7 mouse cellular contexts compared by ENCODE assay signal in the genomic region with DNA sequence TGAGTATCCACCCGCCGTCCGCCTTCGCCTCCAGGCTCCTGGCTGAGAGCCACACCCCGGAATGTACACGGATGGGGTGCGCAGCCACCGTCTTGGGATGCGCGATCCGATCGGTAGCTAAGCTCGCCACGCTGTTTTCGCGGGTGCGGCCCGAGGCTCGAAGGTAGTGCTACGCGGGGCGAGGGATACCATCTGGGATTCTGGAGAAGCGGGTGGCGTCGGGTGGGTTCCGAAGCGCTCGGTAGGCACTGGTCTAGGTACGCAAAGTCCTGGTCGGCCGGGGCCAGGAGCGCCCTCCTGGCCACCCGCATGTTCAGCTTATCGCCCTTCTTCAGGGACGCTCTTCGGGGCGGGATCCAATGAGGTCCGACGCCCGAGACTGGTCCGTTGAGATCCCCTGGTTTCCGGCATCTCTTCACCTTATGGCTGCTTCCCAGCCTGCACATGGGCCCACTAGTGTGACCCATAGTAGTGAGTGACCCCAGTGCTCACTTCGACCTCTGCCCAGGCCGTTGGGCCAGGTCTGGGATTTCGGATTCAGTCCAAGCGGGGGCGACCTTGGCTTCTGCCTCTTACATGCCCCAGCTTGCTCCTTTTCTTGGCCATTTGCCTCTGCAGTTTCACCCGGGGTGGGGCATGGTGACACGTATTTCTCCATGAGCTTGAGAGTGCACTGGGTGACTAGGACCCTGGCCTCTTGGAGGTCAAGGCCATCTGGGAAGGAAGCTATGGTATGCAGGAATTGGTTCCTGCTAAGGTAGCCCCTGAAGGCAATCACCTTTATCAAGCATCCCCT. TPM values are rescaled to one million over a fixed set of nuclear protein-coding genes. Genes with fewer than 3 reads are reported as not detected.
A peak's percentile ranks its signal among the peaks of the same experiment; 100 is the strongest.
DNase-seq lines count a peak whose midpoint lies in the region; ATAC-seq and TF ChIP-seq lines count a peak whose summit lies in the region.

No protein-coding gene starts in this region.

- intact Hi-C loops in left cerebral cortex, postnatal 10 days (cut with DNase I): loop anchor here (5.0 kb wide), 1 partner anchor 46 kb away; the partner anchor contains the start of gene Tmem121

- TF ChIP-seq CTCF in E14TG2a.4 (conservative IDR thresholded peaks at IDR 0.05; ENCODE audit: low read length): no peak

- peak; percentile 81 for DNase-seq in adrenal gland, adult 2 months
- DNase-seq in liver: peak; percentile 63
- DNase-seq in left cerebral cortex, postnatal 10 days (ENCODE audit: extremely low spot score in 1 of 2, low spot score in 2 of 2): no peak

- peak overlapping the region; percentile 51 for H3K9ac ChIP-seq in forebrain, embryonic 15.5 days (replicated peaks)
- H3K9ac ChIP-seq in hindbrain, embryonic 15.5 days: peak overlapping the region; percentile 81
- peak overlapping the region; percentile 65 for H3K9ac ChIP-seq in midbrain, embryonic 15.5 days

- peaks cover 24% of the 10 kb centered on the region for H3K27me3 ChIP-seq in E14TG2a.4 (ENCODE audit: insufficient read depth, low read length)
- H3K27me3 ChIP-seq in forebrain, embryonic 15.5 days: no peaks in the 10 kb centered on the region
- H3K27me3 ChIP-seq in hindbrain, embryonic 15.5 days: no peaks in the 10 kb centered on the region
- no peaks in the 10 kb centered on the region for H3K27me3 ChIP-seq in midbrain, embryonic 15.5 days (replicated peaks)

- H3K27ac ChIP-seq in forebrain, embryonic 15.5 days (replicated peaks): peak overlapping the region; percentile 89
- H3K27ac ChIP-seq in hindbrain, embryonic 15.5 days (replicated peaks): peak overlapping the region; percentile 77
- peak overlapping the region; percentile 84 for H3K27ac ChIP-seq in midbrain, embryonic 15.5 days

- peak overlapping the region; percentile 62 for H3K4me2 ChIP-seq in forebrain, embryonic 15.5 days (replicated peaks)
- H3K4me2 ChIP-seq in hindbrain, embryonic 15.5 days: peak overlapping the region; percentile 58
- H3K4me2 ChIP-seq in midbrain, embryonic 15.5 days: peak overlapping the region; percentile 62

- H3K9me3 ChIP-seq in E14TG2a.4 (ENCODE audit: low read length): no peaks in the 10 kb centered on the region
- no peaks in the 10 kb centered on the region for H3K9me3 ChIP-seq in forebrain, embryonic 15.5 days
- no peaks in the 10 kb centered on the region for H3K9me3 ChIP-seq in hindbrain, embryonic 15.5 days
- H3K9me3 ChIP-seq in midbrain, embryonic 15.5 days: no peaks in the 10 kb centered on the region

- ATAC-seq in forebrain, embryonic 15.5 days (replicated peaks): no peak; the same call in 1 of the 2 replicates
- ATAC-seq in hindbrain, embryonic 15.5 days (ENCODE audit: low FRiP score, low read depth): no peak; the same call in none of the 2 replicates
- ATAC-seq in midbrain, embryonic 15.5 days (replicated peaks): no peak; the same call in 1 of the 2 replicates

- 1% methylated on average over 49 of the region's 49 CpGs for WGBS in forebrain, embryonic 15.5 days
- 2% methylated on average over 49 of the region's 49 CpGs for WGBS in hindbrain, embryonic 15.5 days
- WGBS in midbrain, embryonic 15.5 days: under 1% methylated on average over 49 of the region's 49 CpGs

- H3K4me3 ChIP-seq in E14TG2a.4 (replicated peaks; ENCODE audit: low read length): peak overlapping the region; percentile 90
- peak overlapping the region; percentile 70 for H3K4me3 ChIP-seq in forebrain, embryonic 15.5 days
- peak overlapping the region; percentile 73 for H3K4me3 ChIP-seq in hindbrain, embryonic 15.5 days
- peak overlapping the region; percentile 71 for H3K4me3 ChIP-seq in midbrain, embryonic 15.5 days

- H3K36me3 ChIP-seq in E14TG2a.4 (ENCODE audit: insufficient read depth, low read length): peaks cover 65% of the 10 kb centered on the region
- H3K36me3 ChIP-seq in forebrain, embryonic 15.5 days: peaks cover 37% of the 10 kb centered on the region
- peaks cover 36% of the 10 kb centered on the region for H3K36me3 ChIP-seq in hindbrain, embryonic 15.5 days
- H3K36me3 ChIP-seq in midbrain, embryonic 15.5 days (replicated peaks): peaks cover 19% of the 10 kb centered on the region

- H3K4me1 ChIP-seq in E14TG2a.4 (replicated peaks; ENCODE audit: low read depth, low read length): peaks cover 77% of the 10 kb centered on the region
- H3K4me1 ChIP-seq in forebrain, embryonic 15.5 days: peaks cover 45% of the 10 kb centered on the region
- H3K4me1 ChIP-seq in hindbrain, embryonic 15.5 days (replicated peaks): peaks cover 48% of the 10 kb centered on the region
- peaks cover 41% of the 10 kb centered on the region for H3K4me1 ChIP-seq in midbrain, embryonic 15.5 days

RNA-seq across cellular contexts. Expression of gene Crip2, which starts 0.8 kb away (rescaled TPM):
- total RNA-seq in adrenal gland, adult 2 months (2021): 10 to 100 TPM; 57.5 to 58.2 TPM
- polyA plus RNA-seq in adrenal gland, adult 2 months (2012; rRNA removed): 159 and 168 TPM in 2 replicates
- 407 and 414 TPM in 2 replicates for polyA plus RNA-seq in forebrain, embryonic 15.5 days (2015; fragmentation: Nextera tagmentation; extraction: Ambion mirVana)
- 294 and 336 TPM in 2 replicates for polyA plus RNA-seq in hindbrain, embryonic 15.5 days (2015; fragmentation: Nextera tagmentation; extraction: Ambion mirVana)
- polyA plus RNA-seq in midbrain, embryonic 15.5 days (2015; fragmentation: Nextera tagmentation; extraction: Ambion mirVana): 370 and 393 TPM in 2 replicates
- 100 to 1,000 TPM; 220 to 253 TPM for total RNA-seq in left cerebral cortex, postnatal 10 days (2021)

RNA-seq across cellular contexts. Expression of gene Crip1, which starts 5.3 kb away (rescaled TPM):
- total RNA-seq in adrenal gland, adult 2 months (2021): 100 to 1,000 TPM in 1 of 2 experiments, 10 to 100 TPM in 1; 51.5 to 101 TPM
- polyA plus RNA-seq in adrenal gland, adult 2 months (2012; rRNA removed): 31.7 and 36.9 TPM in 2 replicates
- polyA plus RNA-seq in forebrain, embryonic 15.5 days (2015; fragmentation: Nextera tagmentation; extraction: Ambion mirVana): 29.1 and 31.5 TPM in 2 replicates
- 29.2 and 34.7 TPM in 2 replicates for polyA plus RNA-seq in hindbrain, embryonic 15.5 days (2015; fragmentation: Nextera tagmentation; extraction: Ambion mirVana)
- polyA plus RNA-seq in midbrain, embryonic 15.5 days (2015; fragmentation: Nextera tagmentation; extraction: Ambion mirVana): 23.7 and 27.3 TPM in 2 replicates
- 10 to 100 TPM; 12.4 to 12.6 TPM for total RNA-seq in left cerebral cortex, postnatal 10 days (2021)

RNA-seq across cellular contexts. Expression of gene Tedc1, which starts 15.4 kb away (rescaled TPM):
- 1 to 10 TPM in 1 of 2 experiments, under 1 TPM in 1; 0.66 to 1.4 TPM for total RNA-seq in adrenal gland, adult 2 months (2021)
- polyA plus RNA-seq in adrenal gland, adult 2 months (2012; rRNA removed): 3.6 and 6.6 TPM in 2 replicates
- 22.6 and 24.9 TPM in 2 replicates for polyA plus RNA-seq in forebrain, embryonic 15.5 days (2015; fragmentation: Nextera tagmentation; extraction: Ambion mirVana)
- 18.3 and 23.6 TPM in 2 replicates for polyA plus RNA-seq in hindbrain, embryonic 15.5 days (2015; fragmentation: Nextera tagmentation; extraction: Ambion mirVana)
- 12.7 and 16.3 TPM in 2 replicates for polyA plus RNA-seq in midbrain, embryonic 15.5 days (2015; fragmentation: Nextera tagmentation; extraction: Ambion mirVana)
- 1 to 10 TPM; 3.7 TPM for total RNA-seq in left cerebral cortex, postnatal 10 days (2021)

RNA-seq across cellular contexts. Expression of gene Mta1, which starts 42.7 kb away (rescaled TPM):
- total RNA-seq in adrenal gland, adult 2 months (2021): 100 to 1,000 TPM in 1 of 2 experiments, 10 to 100 TPM in 1; 76.6 to 102 TPM
- 164 TPM in 2 replicates for polyA plus RNA-seq in adrenal gland, adult 2 months (2012; rRNA removed)
- polyA plus RNA-seq in forebrain, embryonic 15.5 days (2015; fragmentation: Nextera tagmentation; extraction: Ambion mirVana): 15.2 and 17.9 TPM in 2 replicates
- 16.3 and 16.6 TPM in 2 replicates for polyA plus RNA-seq in hindbrain, embryonic 15.5 days (2015; fragmentation: Nextera tagmentation; extraction: Ambion mirVana)
- polyA plus RNA-seq in midbrain, embryonic 15.5 days (2015; fragmentation: Nextera tagmentation; extraction: Ambion mirVana): 17.2 and 18.1 TPM in 2 replicates
- total RNA-seq in left cerebral cortex, postnatal 10 days (2021): 10 to 100 TPM; 87.1 to 89.1 TPM

RNA-seq across cellular contexts. Expression of gene Tmem121, which starts 44.9 kb away (rescaled TPM):
- total RNA-seq in adrenal gland, adult 2 months (2021): 1 to 10 TPM; 2.8 to 9.7 TPM
- polyA plus RNA-seq in adrenal gland, adult 2 months (2012; rRNA removed): 11.9 and 15.9 TPM in 2 replicates
- polyA plus RNA-seq in forebrain, embryonic 15.5 days (2015; fragmentation: Nextera tagmentation; extraction: Ambion mirVana): 38.9 and 41.1 TPM in 2 replicates
- 47.3 and 49.8 TPM in 2 replicates for polyA plus RNA-seq in hindbrain, embryonic 15.5 days (2015; fragmentation: Nextera tagmentation; extraction: Ambion mirVana)
- polyA plus RNA-seq in midbrain, embryonic 15.5 days (2015; fragmentation: Nextera tagmentation; extraction: Ambion mirVana): 44.9 and 50.6 TPM in 2 replicates
- total RNA-seq in left cerebral cortex, postnatal 10 days (2021): 10 to 100 TPM; 35.0 to 39.1 TPM

Comparison
In these comparisons a context has a peak if more than half of its experiments do, and no peak if none do; other contexts are left out.
1. DNase-seq: peak in adrenal gland, adult 2 months (single experiment) and liver (single experiment); none in left cerebral cortex, postnatal 10 days (0 of 2).
2. Peak in every context shown above with its lines, with median percentiles within 50 percentile points of each other: H3K4me3 ChIP-seq, H3K27ac ChIP-seq, H3K4me2 ChIP-seq and H3K9ac ChIP-seq.